Mouse (Mus musculus): ENCODE results near the gene Sox1.

Gene Sox1

DNA sequence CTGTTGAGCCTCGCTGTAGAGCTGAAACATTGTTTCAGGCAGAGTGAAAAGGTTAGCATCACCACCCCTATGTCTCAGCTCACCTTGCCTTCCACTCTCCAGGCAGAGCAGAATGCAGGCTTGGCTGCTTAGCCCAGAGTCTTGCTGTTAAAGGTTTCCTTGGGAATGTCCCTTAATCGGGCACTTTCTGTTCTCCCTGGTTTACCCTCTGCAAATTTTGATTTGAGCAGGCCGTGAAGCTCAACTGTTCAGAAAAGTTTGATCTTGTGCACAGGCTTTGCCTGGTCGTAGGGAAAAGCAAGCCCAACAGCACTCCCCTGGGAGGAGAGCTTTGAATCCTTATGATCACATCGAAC lies 6.0 kb upstream of the Sox1 start:
- DNase-seq (ENCODE audit: low spot score): no peak

DNA sequence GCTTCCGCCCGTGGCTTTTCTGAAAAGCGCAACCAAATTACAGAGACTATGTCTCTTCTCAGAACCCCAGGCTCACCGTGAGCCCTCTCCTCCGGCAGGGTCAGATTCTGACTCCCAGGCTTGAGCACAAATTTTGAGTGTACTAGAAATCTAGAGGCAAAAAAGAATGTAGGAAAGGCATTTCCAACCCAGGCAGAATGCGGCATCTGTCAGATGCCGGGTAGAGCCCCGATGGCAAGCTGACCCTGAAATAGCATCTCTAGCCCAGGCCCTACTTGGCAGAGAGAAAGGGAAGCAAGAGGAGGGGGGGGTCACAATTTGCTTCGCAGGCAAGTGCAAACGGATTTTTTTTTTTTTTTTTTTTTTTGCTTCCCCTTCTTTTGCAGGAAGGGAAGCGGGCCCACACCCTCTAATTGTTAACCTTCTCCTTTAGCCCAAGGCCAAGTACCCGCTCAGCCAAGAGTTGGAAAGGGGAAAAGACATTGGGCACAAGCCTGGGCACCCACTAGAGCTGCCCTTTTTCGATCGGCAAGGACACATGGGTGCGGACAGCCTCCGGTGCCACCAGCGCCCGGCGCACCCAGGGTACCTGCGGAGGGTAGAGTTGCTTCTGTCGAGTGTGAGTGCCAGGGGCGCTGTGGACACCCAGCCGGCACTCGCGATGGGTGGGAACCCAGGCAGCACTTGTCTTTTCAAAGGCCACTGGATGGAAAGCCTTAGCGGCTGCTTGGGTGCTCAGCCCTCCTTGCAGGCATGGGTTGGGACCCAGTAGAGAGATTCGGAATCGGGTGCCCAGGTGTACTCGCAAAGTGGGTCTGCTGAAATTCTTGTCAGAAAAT lies 5.1 kb upstream of the Sox1 start:
- DNase-seq (ENCODE audit: low spot score): no peak

DNA sequence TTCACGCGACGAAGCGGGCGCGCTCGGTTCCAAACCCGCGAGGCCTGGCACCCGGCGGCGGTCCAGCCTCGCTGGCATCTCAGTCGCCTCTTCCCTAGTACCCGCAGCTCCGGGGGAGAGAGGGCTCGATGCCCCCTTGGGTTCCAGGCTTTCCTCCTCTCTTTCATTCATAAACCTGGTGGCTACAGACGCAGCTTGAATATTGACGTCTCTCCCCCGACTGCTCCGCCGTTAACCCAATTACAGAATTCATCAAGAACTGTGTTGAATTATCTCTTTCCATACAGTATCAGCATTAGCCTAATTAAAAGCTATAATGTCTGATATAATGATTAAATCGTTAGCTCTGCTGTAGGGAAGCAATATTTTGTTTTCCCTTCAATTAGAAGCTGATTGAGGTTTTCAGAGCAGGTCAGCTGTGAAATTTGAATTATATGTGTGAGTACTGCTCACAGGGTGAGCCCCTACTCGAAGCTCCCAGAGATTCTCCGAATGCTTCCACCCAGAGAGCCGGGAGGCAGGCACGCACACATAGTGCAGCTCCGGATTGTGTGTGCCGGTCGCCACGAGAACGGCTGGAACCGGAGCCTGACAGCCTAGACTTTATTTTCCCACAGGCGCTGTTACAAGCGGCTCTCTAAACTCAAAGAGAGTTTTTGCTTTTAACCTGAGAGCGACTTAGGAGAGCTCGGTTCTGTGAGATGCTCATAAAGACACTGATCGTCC lies 4.3 kb upstream of the Sox1 start:
- no peak for DNase-seq (ENCODE audit: low spot score)

DNA sequence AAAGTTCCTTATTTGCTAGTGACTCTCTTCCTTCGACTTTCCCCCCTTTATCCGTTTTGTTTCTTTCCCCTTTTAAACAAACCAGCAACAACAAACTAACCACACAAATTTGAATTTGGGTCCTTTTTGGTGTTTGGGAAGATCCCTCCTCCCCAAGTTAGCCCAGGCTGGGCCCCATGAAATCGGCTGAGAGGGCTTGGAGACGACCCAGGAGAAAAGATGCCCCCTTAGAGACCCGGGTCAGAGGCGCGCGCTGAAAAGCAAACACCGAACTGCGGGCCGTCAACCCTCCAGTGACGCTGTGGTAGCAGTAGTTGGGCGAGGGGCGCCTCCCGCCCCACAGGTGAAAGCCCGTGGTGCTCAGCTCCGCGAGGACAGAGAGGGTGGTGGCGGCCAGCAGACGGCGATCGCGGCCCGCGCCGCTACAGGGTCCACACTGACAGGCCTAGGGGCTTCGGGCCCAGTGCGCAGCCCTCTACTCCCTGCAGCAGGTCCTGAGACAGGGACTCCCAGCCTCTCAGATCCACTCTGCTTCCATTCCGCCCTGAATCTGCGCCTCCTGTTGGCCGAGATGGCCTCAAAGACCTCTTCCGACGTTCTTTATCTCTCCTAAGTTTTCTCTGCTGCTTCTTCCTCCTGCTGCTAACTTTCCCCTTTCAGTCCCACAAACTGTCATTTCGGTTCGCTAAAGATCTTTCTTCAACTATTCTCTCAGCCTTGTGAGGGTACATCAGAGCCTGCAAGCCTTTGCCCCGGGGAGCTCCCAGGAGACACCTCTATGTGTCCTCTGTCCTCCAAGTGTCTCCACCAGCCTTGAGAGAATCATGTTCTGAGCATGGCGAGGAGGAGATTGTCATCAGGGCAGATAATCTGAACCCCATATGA lies 3.5 kb upstream of the Sox1 start:
- DNase-seq (ENCODE audit: low spot score): no peak

DNA sequence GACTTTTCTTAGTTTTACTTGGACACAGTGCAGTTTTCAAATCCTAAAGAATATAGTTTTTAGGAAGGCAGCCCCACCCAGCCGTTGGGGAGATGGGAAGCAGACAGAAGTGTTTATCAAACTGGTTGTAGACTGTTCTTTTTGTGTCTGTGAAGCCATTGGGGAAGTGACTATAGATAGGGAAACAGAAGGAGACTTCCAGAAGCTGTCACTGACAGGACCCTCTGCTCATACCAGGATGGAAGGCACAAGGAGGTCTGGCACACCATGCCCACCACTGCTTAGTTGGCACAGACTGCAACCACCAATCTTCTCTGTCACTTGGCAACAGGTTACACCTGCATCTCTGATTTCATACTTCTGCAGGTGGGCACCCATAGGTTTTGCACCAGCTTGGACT lies 2.3 kb upstream of the Sox1 start:
- no peak for DNase-seq (ENCODE audit: low spot score)

DNA sequence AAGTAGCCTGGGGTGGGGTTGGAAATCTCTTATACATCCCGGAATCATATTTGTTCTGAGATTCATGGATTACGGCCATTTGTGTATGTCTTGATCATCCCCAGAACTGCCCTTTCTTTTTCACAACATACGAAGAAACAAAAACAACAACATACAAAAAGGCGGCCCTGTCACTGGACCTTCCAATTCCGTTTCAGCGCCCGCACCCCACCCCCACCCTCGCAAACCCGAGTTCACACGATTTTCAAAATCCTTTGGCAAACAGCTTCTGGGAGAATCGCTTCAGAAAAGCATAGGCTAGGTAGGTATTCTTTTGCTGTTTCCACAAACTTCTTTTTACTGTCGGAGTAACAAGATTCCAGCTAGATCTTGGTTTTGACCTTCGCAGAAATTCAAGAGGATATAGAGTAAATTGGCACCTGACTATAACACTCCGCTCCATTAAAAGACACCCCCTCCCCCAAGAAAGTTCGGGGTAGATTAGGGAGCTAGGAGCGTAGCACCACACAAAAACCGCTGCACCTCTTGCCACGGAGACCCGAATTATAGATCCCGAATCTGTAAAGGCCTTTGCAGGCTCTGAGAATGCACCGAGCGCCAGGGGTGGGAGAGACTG lies 602 bp upstream of the Sox1 start:
- no peak for DNase-seq (ENCODE audit: low spot score)

DNA sequence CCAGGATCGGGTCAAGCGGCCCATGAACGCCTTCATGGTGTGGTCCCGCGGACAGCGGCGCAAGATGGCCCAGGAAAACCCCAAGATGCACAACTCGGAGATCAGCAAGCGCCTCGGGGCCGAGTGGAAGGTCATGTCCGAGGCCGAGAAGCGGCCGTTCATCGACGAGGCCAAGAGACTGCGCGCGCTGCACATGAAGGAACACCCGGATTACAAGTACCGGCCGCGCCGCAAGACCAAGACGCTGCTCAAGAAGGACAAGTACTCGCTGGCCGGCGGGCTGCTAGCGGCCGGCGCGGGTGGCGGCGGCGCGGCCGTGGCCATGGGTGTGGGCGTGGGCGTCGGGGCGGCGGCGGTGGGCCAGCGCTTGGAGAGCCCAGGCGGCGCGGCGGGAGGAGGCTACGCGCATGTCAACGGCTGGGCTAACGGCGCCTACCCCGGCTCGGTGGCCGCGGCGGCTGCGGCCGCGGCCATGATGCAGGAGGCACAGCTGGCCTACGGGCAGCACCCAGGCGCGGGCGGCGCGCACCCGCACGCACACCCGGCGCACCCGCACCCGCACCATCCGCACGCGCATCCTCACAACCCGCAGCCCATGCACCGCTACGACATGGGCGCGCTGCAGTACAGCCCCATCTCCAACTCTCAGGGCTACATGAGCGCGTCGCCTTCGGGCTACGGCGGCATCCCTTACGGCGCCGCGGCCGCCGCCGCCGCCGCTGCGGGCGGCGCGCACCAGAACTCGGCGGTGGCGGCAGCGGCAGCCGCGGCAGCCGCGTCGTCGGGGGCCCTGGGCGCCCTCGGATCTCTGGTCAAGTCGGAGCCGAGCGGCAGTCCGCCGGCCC lies 1.6 kb downstream of the Sox1 start:
- DNase-seq (ENCODE audit: low spot score): no peak

DNA sequence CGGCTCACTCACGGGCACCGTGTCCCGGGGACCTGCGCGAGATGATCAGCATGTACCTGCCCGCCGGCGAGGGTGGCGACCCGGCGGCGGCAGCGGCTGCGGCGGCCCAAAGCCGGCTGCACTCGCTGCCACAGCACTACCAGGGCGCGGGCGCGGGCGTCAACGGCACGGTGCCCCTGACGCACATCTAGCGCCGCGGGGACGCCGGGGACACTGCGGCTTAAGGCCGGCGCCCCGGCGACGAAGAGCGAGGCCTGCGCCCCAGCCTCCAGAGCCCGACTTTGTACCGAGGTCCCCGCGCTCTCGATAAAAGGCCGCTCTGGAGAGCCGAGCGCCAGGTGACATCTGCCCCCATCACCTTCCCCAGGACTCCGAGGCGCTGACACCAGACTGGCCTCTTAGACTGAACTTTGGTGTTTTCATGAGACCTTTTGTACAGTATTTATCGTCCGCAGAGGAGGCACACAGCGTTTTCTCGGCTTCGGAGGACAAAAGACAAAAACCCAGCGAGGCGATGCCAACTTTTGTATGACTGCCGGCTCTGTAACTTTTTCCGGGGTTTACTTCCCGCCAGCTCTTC lies 2.3 kb downstream of the Sox1 start:
- no peak for DNase-seq (ENCODE audit: low spot score)

DNA sequence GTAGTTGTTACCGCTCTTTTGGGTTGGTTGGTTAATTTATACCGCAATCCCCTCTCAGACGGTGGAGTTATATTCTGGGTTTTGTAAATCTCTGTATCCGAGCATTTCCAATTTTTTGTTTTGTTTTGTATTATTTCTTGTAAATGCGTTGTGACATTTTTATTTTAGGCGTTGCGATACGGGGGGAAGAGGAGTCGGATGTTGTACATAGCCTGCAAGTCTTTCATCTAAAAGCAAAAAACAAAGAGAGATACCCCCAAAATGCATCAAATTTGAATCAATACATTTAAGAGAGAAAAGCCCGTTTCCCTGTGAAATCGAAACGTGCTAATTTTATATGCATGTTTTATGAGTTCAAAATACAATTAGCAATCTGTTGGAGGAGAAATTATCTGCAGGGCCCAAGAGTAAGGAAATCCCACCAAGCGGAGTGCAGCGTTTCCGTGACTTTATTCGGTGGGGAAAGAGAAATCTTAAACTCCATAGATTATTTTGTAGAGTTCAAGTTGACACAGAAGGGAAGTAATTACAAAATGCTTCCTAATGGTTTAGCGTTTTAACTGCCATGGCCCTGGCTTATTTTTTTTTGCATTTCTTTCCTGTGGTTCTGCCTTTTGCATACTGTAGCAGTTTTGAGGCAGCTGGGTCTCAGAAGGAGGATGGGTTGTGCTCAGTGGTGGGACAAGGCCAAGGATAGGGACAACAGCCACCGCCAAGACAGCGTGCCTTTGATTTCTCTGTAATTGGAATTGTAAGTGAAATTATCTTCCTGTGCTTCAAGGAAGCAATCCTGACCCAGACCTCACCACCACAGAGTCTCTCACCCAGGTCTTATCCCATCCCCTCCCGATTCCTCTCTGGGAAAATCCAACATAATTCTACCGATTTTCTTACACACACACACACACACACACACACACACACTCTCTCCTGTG lies 3.2 kb downstream of the Sox1 start:
- DNase-seq (ENCODE audit: low spot score): no peak

DNA sequence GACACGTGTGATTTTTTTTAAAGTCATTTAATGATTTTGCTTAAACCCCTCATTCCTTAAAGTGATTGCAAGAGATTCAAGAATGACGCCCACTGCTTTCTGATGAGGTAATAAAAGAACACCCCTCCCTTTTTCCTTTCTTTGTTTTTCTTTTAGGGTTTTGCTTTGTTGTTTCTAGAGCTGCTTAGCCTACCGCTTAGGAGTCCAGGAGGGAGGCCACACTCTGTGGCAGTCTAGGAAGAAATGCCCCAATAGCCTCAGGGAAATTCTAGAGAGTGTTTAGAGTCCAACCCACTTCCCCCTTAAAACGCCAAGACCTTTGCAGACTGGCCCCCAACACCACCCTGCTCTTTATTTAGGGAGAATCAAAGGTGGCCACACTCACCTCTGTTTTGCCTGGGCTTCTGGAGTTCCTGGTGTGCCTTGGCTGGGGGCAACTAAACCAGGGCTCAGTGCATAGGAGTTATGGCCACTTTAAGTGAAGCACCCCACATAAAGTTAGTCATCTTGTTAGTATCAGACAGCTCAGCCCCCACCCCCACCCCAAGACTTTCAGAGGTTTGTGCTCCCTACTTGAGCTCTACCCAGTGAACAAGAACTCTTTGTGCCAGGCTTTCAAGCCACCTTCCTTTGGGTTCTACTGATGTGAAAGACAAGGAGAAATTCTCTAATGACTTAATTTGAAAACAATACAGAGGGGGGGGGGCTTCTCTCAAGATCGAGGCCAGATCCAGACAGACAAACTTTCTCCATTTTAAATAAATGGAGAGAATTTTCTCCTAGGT lies 4.5 kb downstream of the Sox1 start:
- no peak for DNase-seq (ENCODE audit: low spot score)

DNA sequence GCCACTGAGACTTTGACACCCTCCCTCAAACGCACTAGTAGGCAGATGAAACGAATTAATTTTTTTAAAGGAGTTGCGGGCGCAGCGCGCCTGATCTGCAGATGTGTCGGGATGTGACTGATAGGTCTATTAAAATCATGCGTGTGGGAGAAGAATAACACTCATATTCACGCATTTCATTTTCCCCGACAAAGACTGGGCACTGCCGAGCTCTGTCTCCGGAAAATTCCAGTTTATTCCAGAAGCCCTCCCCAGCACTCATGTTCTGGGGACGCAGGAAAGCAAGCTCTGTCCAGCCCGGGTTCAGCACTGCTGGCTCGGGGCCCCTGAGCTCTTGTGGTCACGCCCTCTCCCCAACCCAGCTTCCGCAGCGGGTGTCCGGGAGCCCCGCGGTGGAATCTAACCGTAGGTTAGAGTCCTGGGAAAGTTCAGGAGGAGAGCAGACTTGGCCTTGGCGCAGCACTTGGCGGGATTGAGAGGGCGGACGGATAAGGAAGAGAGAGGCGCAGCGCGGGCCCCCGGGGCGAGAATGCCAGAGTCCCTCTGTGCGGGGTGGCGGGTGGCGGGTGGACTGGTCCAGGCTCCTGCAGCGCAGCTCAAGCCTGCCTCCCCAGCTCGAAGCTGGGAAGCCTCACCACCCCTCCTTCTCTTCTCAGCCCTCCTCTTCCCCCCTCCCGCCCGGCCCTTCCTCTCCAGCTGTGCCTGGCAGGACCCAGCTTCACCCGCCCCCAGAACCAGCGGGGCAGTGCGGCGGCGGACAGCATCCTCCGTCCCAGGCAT lies 5.7 kb downstream of the Sox1 start:
- DNase-seq (ENCODE audit: low spot score): no peak

DNA sequence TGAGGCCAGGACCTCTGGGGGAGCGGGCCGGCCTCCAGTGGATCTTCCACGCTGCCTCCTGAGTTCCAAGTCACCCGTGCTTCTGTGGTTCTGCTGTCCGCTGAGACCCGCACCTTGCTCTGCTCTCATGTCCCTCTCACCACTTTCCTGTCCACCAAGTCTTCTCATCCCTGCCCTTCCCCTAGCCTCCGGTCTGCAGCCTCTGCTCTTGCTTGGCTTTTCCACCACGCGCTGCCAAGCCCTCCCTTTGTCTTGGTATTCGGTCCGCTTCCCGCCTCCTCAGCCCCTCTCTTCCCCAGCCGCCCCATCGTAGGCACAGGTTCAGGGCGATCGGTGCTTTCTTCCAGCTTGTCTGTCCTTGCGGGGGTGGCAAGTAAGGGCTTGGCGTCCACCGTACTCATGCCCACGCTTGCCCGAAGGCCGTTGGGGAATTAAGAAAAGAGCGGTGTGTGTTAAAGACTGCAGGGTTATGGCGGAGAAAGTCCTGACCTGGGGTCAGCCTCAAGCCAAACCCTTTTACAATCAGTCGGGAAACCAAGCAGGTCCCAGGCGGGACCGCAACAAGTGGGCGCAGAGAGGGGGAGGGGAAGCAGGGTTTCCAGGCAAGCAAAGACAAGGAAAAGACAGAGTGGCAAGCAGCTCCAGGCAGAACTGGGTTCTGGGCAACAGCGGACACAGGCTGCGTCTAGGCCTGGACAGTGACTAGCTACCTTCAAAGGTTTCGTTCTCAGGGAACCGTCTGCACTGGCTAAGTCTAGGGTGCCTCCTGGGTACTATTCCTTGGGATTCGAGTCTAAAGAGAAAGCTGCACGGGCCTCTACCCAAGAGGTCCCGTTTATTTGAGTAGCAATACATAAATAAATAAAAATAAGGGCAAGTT lies 6.5 kb downstream of the Sox1 start:
- no peak for DNase-seq (ENCODE audit: low spot score)

DNA sequence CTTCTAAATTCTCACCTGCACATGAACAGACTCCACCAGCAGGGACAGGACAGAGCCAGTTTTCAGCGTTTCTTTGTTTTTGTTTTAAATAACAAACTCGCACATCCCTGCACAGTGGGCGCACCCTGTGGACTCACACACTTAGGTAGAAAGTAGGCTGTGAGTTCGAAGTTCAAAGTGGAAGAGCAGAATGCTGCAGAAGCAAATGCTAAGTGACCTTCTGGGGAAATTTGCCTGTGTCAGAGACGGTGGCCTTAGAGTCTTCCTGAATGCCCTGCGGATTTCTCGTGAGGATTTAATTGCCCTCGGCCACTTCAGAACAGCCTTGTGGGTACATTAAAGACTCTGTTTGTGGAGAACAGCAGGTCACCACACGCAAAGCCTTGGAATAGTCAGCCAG lies 7.6 kb downstream of the Sox1 start:
- DNase-seq (ENCODE audit: low spot score): no peak

DNA sequence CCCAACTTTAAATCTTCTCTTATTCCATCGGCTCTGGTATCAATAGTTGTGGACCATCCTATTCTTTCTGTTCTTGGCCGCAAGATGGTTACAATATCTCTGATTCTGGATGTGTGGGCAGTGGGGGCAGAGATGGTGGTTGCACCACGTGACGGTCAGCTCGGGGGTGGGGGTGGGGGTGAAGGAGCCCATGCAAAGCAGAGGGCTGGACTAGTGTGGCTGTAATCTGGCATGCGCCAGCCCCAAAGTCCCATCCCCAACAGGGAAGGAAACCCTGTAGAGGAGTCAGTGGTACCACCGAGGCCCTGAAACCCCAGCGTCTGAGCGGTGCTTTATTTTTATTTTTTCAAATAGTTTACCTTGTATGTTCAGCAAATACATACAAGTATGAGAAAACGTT lies 12.9 kb downstream of the Sox1 start:
- DNase-seq (ENCODE audit: low spot score): no peak

DNA sequence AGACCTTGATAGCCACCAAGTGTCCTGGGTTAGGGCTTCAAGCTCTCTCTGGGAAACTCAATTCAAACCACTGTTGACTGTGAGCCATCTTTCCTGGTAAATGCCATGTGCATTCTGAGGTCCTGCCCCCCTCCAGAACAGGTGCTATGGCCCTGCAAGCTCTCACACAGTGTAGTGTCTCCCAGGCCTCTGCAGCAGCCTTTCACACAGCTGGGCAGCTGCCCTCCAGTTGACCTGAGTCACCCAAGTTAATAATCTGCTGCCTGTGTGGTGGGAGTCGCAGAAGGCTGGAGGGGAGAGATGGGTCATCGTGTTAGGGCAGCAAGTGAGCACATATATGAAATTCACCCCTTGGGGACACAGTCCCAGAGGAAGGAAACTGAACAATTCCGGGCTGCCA lies 14.9 kb downstream of the Sox1 start:
- no peak for DNase-seq (ENCODE audit: low spot score)

DNA sequence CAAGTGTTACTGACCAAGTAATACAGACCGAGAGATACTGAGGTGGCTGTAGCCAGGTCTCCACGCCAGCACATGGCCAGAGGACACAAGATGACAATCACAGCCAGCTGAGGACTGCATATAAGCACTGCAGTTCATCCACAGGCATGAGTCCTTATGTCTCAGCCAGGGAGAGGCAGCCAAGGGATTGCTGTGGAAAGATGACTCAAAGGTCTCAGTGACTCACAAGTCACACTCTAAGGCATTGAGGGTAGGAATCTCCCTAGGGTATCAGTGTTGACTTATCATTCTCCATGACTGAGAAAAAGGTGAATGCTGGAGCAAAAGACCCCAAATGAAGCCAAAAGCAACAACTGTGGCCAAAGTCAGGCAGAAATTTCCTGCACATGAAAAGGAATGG lies 22.0 kb downstream of the Sox1 start:
- DNase-seq (ENCODE audit: low spot score): no peak

DNA sequence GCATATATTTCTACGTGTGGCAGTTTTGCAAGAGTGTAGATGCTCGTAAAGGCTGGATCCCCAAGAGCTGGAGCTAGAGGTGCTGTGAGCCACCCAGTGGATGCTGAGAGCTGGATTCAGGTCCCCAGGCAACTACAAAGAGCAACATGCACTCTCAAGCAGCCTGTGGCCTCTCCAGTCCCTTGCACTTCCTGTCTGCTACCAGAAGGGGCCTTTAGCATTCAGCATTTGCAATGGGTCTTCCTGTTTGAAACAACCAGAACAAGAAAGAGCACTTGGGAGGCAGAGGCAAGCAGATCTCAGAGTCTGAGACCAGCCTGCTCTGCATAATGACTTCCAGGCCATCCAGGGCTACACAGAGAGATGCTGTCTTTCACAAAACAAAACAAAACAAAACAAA lies 25.4 kb downstream of the Sox1 start:
- no peak for DNase-seq (ENCODE audit: low spot score)

Data from urinary bladder, postnatal 10 days (tissue).